Mouse (Mus musculus): ENCODE measurements around the gene Hs6st3.

DNA sequence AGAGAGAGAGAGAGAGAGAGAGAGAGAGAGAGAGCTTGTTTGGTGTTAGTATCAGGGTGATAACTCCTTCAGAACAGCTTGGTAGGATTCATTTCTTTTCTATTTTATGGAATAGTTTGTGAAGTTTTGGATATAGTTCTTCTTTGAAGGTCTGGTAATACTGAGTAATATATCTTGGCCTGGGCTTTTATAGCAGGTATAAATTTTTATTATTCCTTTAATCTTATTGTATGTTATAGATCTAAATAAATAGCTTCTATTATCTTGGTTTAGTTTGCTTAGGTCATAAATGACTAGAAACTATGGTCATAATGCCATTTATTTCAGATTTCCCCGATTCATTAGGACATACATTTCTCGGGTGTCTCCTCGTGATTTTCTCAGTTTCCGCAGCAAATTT is 675.8 kb downstream of the Hs6st3 start:
- TF ChIP-seq CTCF (IDR thresholded peaks at IDR 0.05; ENCODE audit: low read depth), result no peak
- no peak for TF ChIP-seq EP300 (optimal IDR thresholded peaks at IDR 0.05)
